Mouse (Mus musculus) midbrain, embryonic 15.5 days (tissue): ENCODE measurements at regions not wholly inside any gene's neighbourhood (a gene's known extent, or its start where the extent isn't known, plus 50 kb on each side); places are given as distances from the start of the nearest gene placed in this dataset.

ENCODE experiments used
- ATAC-seq: fragments of 200-750 bp; cut with Nextera tagmentation; replicated peaks from 2 replicates; pipeline ENCODE4 v1.8.0; 2017; ENCODE audit warnings: moderate TSS enrichment
- H3K27ac ChIP-seq: fragments of 300-500 bp; sonication (generic); 2 replicates; pipeline ENCODE4 v1.5.1; 2015; ENCODE audit warnings: mild to moderate bottlenecking, inconsistent platforms
- H3K27me3 ChIP-seq: fragments of 300-500 bp; sonication (generic); replicated peaks from 2 replicates; pipeline ENCODE4 v1.6.1; 2015; ENCODE audit warnings: inconsistent platforms
- H3K36me3 ChIP-seq: fragments of 300-500 bp; sonication (generic); replicated peaks from 2 replicates; pipeline ENCODE4 v1.6.1; 2015; ENCODE audit warnings: inconsistent platforms
- H3K4me1 ChIP-seq: fragments of 300-500 bp; sonication (generic); 2 replicates; pipeline ENCODE4 v1.6.1; 2015; ENCODE audit warnings: inconsistent platforms
- H3K4me2 ChIP-seq: fragments of 300-500 bp; sonication (generic); 2 replicates; pipeline ENCODE4 v1.6.1; 2015; ENCODE audit warnings: inconsistent platforms, mild to moderate bottlenecking, moderate library complexity
- H3K4me3 ChIP-seq: fragments of 300-500 bp; sonication (generic); 2 replicates; pipeline ENCODE4 v1.5.1; 2015; ENCODE audit warnings: mild to moderate bottlenecking, inconsistent platforms
- H3K9ac ChIP-seq: fragments of 300-500 bp; sonication (generic); 2 replicates; pipeline ENCODE4 v1.6.1; 2015; ENCODE audit warnings: mild to moderate bottlenecking, inconsistent platforms
- H3K9me3 ChIP-seq: fragments of 300-500 bp; sonication (generic); 2 replicates; pipeline ENCODE4 v1.6.1; 2016; ENCODE audit warnings: inconsistent platforms
- WGBS: fragments of 180-500 bp; shearing (Covaris S2); methylation state at CpG from one replicate; pipeline ENCODE4 v1.1.7; 2015; ENCODE audit warnings: mixed read lengths; 5-methylcytosine and 5-hydroxymethylcytosine counted together

DNA sequence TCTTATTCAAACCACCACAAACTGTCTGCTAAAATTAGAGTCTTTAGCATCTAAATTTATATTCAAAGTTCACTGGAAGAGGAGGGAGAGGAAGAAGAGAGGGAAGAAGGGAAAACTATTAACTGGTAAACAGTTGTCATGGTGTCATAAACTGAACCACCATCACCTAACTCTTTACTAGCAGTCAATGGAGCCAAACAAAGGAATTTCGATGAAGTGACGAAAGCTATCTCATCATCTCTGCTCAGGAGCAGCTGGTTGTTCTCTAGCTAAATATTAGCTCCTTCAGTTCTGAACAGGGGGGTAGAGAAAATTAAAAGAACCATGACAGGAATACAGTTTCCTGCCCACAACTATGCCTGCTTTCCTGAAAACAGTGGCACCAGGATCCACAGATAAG, 608.9 kb upstream of the Map3k7 start:
- no peak for ATAC-seq
- Histone ChIP-seq H3K4me3 (no peak overlapping the region), H3K9ac (no peak overlapping the region), H3K27ac (no peak overlapping the region), H3K27me3 (no peaks in the 10 kb centered on the region), H3K4me1 (no peaks in the 10 kb centered on the region), H3K4me2 (no peak overlapping the region), H3K36me3 (no peaks in the 10 kb centered on the region), H3K9me3 (no peaks in the 10 kb centered on the region)
- WGBS, result 93% methylated on average over 2 of the region's 2 CpGs

DNA sequence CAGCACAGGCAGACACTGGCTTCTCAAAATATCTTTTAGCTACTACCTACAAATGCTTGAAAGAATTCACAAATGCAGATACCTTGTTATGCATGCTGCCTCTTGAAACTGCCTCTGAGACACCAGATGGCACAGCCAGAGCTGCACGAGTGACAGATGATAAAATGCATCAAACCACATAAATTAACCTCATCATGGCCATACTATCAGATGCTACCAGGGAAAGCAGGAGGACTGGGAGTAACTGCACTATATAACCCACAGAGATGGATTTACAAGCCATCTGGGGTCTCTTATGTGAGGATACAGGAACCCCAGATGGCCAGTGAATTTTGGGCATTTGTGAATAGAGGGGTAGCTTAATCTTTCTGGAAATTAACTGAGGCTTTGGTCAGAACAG, 597.7 kb upstream of the Map3k7 start:
- Histone ChIP-seq H3K27ac (no peak overlapping the region), H3K4me1 (no peaks in the 10 kb centered on the region), H3K27me3 (no peaks in the 10 kb centered on the region), H3K4me3 (no peak overlapping the region), H3K9ac (no peak overlapping the region), H3K36me3 (no peaks in the 10 kb centered on the region), H3K4me2 (no peak overlapping the region), H3K9me3 (no peaks in the 10 kb centered on the region)
- ATAC-seq, result no peak
- WGBS, result 27% methylated on average over 1 of the region's 1 CpGs

DNA sequence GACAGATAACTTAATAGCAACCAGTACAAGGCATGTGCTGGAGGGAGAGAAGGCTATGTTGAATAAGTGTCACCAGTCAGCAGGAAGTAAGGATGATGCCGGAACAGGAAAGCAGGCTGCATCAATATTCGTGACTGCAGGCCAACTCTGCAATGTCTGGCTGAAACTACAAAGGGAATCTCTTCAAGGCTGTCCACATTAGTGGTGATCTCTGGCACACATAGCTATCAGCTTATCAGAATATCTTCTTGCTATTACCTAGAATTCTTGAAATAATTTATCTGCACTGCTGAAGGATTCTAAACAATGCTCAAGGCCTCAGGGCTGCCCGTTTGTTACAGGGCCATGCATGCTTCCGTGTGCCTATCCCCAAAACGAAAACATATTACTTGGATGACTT, 596.9 kb upstream of the Map3k7 start:
- H3K9ac ChIP-seq, result no peak overlapping the region
- ATAC-seq, result no peak
- WGBS, result 74% methylated on average over 5 of the region's 5 CpGs
- no peak overlapping the region for H3K4me2 ChIP-seq
- H3K36me3 ChIP-seq, result no peaks in the 10 kb centered on the region
- no peaks in the 10 kb centered on the region for H3K4me1 ChIP-seq
- H3K27me3 ChIP-seq, result no peaks in the 10 kb centered on the region
- no peak overlapping the region for H3K4me3 ChIP-seq
- no peaks in the 10 kb centered on the region for H3K9me3 ChIP-seq
- H3K27ac ChIP-seq, result no peak overlapping the region

DNA sequence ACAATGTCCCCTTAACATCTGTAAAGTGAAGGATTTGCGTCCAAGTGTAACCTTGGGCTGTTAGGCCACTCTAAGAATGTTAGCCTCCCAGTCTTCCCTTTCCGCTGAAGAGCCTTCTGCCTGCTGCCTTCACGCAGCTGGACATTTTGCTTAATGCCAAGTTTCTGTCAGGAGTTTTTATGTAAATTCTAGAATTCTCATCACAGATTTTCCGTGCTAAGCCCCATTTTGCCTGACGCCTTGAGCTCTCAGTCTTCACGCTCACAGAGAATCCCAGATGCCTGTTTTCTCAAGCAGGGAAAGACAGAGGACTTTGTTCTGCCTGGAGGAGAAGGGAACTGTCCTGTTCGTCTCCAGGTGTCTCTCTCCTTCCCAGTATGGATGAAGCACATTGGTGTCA, 593.8 kb upstream of the Map3k7 start:
- Histone ChIP-seq H3K36me3 (no peaks in the 10 kb centered on the region), H3K4me1 (no peaks in the 10 kb centered on the region), H3K9ac (no peak overlapping the region), H3K4me3 (no peak overlapping the region), H3K27ac (no peak overlapping the region), H3K4me2 (no peak overlapping the region), H3K27me3 (no peaks in the 10 kb centered on the region), H3K9me3 (no peaks in the 10 kb centered on the region)
- ATAC-seq, result no peak
- 69% methylated on average over 7 of the region's 7 CpGs for WGBS

DNA sequence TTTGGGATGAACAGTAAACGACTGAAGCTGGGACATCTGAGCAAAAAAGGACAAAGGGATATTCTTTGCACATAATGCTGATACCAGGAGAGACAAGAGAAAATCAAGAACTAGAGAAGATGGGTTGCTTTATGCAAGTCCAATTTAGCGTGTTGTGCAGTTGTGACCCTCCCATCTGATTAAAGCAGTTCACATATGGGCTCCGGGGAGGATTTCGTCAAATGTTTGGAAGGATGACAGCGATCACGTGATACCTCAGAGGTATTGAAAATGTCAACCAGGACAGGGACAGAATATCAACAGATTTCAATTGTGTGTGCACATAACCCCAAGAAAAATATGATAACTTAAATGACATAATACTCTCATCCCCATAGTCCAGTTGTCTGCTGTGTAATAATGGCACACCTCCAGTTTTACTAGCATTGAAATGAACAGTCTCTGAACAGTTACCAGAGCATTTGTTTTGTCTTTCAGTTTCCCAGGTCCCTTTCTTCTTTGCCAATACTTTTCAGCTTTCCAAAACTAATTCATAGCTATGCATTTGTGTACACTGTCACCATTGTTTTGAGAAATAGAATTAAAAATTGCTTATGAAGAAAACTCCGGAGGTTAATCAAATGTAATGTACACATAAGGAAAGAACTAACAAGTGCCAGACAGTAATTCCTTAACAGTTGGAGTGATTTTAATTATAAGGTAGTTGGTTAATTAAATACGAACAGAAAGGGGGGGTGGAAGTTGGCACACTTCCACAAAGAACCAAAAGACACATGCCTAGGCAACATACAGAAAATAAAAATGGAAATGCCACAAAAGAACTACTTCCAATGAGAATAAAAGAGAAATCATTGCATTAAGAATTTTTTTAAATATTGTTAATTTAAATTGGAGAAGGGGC, 582.6 kb upstream of the Map3k7 start:
- H3K4me2 ChIP-seq, result no peak overlapping the region
- H3K36me3 ChIP-seq, result no peaks in the 10 kb centered on the region
- H3K9ac ChIP-seq, result no peak overlapping the region
- H3K9me3 ChIP-seq, result no peaks in the 10 kb centered on the region
- H3K4me3 ChIP-seq, result no peak overlapping the region
- no peak overlapping the region for H3K27ac ChIP-seq
- no peaks in the 10 kb centered on the region for H3K27me3 ChIP-seq
- ATAC-seq, result no peak
- 87% methylated on average over 8 of the region's 8 CpGs for WGBS
- no peaks in the 10 kb centered on the region for H3K4me1 ChIP-seq

DNA sequence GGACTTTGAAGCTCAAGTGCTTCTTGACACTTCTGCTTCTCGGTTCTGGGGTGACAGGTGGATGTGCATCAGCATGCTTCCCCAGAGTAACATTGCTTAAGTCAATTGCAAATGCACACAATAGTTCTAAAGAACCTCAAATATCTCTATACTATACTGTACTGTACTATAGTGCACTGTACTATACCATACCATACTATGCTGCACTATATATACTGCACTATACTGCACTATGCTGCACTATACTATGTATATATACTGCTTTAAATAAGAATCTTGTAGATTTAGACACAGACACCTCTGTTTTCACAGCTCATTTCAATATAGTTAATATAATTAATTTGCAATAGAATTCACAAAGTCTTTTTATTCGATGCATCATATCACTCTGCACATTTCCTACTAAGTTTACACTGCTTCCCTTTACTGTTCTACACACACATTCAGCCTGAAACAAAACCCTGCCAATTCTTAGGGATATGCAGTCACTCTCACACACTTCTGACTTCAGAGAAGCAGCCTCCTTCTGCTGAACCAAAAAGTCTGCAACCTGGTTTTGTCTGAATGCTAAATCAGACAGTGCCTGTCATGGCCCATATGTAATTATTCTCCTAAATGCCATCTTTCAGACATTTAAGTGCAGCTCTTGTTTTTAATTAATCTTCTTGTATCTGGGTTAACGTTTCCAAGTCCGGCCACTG, 570.8 kb upstream of the Map3k7 start:
- Histone ChIP-seq H3K36me3 (no peaks in the 10 kb centered on the region), H3K9ac (no peak overlapping the region), H3K4me2 (no peak overlapping the region), H3K27me3 (no peaks in the 10 kb centered on the region), H3K4me3 (no peak overlapping the region), H3K27ac (no peak overlapping the region), H3K9me3 (no peaks in the 10 kb centered on the region), H3K4me1 (no peaks in the 10 kb centered on the region)
- ATAC-seq, result no peak
- 74% methylated on average over 4 of the region's 4 CpGs for WGBS

DNA sequence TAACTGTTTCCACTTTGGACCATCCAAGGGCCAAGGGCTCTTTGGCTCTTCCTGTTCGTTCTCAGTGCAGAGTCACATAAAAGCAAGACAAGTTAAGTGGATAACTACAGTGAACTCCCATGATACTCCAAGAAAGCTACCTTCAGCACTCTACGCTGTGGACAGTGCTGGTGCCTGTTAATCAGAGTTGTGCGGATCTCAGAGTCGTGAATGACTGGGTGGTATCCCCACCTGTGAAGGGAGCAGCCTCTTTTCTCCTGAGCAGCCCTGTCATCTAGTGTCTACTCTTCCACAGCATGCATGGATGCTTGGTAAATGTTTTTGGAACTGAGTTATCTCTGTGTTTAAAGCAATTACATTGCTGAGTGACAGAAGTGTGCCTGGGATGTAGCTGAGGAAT, 568.4 kb upstream of the Map3k7 start:
- Histone ChIP-seq H3K27ac (no peak overlapping the region), H3K9ac (no peak overlapping the region), H3K4me2 (no peak overlapping the region), H3K27me3 (no peaks in the 10 kb centered on the region), H3K36me3 (no peaks in the 10 kb centered on the region), H3K9me3 (no peaks in the 10 kb centered on the region), H3K4me3 (no peak overlapping the region), H3K4me1 (no peaks in the 10 kb centered on the region)
- 73% methylated on average over 4 of the region's 4 CpGs for WGBS
- no peak for ATAC-seq

DNA sequence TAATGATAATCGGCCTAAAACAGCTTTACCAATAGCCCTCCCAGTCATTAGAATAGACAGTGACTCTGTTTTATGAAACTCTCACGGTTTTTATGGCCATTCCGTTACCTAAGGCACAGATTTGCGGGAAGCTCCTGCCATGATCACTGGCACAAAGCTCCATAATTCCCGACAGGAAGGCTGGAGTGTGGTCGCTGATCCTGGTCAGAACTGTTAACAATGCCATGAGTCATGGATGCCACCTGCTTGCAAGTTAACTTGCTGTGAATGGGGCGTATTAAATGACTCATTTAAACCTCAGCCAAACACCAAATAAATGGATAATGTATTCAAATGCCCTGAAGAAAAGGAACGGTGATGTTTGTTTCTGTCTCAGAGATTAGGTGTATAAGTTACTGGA, 559.9 kb upstream of the Map3k7 start:
- Histone ChIP-seq H3K36me3 (no peaks in the 10 kb centered on the region), H3K4me3 (no peak overlapping the region), H3K9ac (no peak overlapping the region), H3K4me1 (peaks cover 4% of the 10 kb centered on the region), H3K27ac (no peak overlapping the region), H3K27me3 (no peaks in the 10 kb centered on the region), H3K9me3 (no peaks in the 10 kb centered on the region), H3K4me2 (no peak overlapping the region)
- WGBS, result 53% methylated on average over 8 of the region's 8 CpGs
- no peak for ATAC-seq

DNA sequence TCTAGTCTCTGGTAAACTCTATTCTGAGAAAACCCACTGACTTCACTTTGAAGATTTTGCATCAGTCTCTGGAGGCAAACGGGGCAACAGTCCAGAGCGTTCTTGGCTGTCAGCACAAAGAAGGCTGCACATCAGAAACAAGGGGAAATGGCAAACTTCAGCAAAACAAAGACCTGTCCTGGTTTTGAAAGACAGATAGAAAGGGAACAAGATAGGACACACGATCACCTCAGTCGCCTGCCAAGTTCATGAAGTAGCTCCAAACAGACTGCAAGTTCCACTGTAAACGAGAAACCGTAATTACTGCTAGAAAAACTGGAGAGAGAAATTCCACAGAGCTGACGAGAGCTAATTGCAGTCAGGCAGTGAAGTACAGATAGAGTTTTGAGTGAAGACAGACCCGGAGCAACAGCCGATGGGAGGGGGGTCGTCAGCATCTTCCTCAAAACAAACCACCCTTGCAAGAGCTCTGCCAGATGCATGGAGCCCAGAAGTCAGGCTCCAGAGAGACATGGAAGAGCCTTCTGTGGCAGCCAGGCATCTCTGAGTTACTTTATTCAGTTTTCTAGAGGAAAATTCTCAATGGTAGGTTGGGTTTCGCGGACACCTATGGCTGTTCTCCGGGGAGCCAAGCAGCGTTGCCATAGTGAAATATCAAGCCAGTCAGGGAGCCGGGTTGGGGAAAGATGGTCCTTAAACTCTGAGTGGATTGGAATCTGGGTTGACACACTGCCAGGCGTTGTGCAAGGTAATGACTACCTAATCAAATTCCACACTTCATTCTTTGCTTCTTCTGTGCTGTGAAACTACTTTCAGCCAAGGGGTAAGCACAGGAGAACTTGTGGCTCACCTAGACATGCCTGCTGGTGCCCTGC, 558.8 kb upstream of the Map3k7 start:
- no peak overlapping the region for H3K9ac ChIP-seq
- WGBS, result 64% methylated on average over 16 of the region's 16 CpGs
- peak overlapping the region; percentile 8; the same call in 1 of the 2 replicates for H3K4me2 ChIP-seq
- no peaks in the 10 kb centered on the region for H3K9me3 ChIP-seq
- no peak overlapping the region for H3K27ac ChIP-seq
- no peaks in the 10 kb centered on the region for H3K36me3 ChIP-seq
- ATAC-seq, result 0 out of 2 replicates have a peak, but pooled peaks have one; percentile 20
- H3K4me3 ChIP-seq, result no peak overlapping the region
- H3K4me1 ChIP-seq, result peaks cover 4% of the 10 kb centered on the region
- H3K27me3 ChIP-seq, result no peaks in the 10 kb centered on the region

DNA sequence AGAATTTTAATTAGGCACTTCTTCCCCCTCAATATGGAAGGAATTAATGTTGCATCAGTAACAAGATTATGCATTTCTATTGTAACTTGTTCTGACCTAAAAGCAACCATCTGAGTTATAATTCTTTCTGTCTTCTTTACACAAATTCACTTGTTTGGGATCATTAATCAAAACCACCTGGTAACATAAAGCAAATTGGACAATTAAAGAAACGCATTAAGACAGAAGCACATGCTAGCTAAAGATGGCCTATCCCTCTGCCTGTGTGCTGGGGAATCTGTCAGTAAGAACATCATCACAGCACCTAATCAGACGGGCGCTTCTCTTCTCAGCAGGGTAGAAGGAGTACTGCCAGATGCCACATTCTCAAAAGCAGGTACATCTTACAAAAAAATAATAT, 553.7 kb upstream of the Map3k7 start:
- no peak overlapping the region for H3K4me3 ChIP-seq
- H3K27ac ChIP-seq, result no peak overlapping the region
- H3K9ac ChIP-seq, result no peak overlapping the region
- no peaks in the 10 kb centered on the region for H3K9me3 ChIP-seq
- H3K4me1 ChIP-seq, result peaks cover 3% of the 10 kb centered on the region
- ATAC-seq, result no peak
- H3K27me3 ChIP-seq, result no peaks in the 10 kb centered on the region
- 77% methylated on average over 3 of the region's 3 CpGs for WGBS
- H3K36me3 ChIP-seq, result no peaks in the 10 kb centered on the region
- H3K4me2 ChIP-seq, result no peak overlapping the region

DNA sequence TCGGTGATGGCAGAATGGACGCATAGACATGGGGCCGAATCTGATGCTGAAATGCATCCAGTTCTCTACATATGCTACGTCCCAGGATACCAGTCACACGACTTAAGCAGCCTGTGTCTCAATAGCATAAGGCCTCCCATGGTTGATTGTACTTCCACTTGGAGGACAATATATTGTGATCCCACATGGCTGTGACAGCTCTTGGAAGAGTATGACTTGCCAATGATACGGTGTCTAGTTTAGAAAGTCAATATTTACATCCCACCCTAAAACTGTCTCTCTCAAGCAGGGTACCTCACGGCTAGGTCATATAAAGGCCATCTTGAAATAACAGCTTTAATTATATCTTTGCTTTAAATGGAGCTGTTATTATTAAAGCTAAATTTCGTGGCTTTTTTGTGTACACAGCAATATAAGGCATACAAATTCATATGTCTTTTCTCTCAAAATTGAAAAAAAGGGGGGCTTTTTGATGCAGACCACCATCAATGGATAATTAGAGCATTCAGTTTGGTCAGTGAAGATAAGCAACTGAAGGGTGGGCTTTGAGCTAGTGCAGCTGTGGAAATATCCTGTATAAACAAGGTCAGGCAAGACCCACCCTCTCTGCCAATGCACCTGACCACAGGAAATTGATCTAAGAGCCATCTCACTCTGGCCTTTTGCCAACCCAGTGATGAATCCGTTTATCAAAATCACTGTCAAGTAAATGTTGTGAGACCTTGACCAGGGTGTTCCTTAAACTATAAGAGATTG, 551.9 kb upstream of the Map3k7 start:
- no peak for ATAC-seq
- WGBS, result 86% methylated on average over 9 of the region's 9 CpGs

More for the DNA sequence above, 551.9 kb upstream of the Map3k7 start:
- Histone ChIP-seq H3K27ac (no peak overlapping the region), H3K9me3 (no peaks in the 10 kb centered on the region), H3K4me3 (no peak overlapping the region), H3K27me3 (no peaks in the 10 kb centered on the region), H3K4me1 (no peaks in the 10 kb centered on the region), H3K4me2 (no peak overlapping the region), H3K36me3 (no peaks in the 10 kb centered on the region), H3K9ac (no peak overlapping the region)
